Mouse (Mus musculus): Measurements from ENCODE around the gene Cd300lb.
A peak's percentile ranks its signal among the peaks of the same experiment; 100 is the strongest.

Gene Cd300lb

GRCm38 (mm10) chr11:114934144-114934543 is at the start of gene Cd300lb:
TSS of gene Cd300lb (minus strand) at chr11:114934386.
- no peak for DNase-seq (ENCODE audit: low spot score)

GRCm38 (mm10) chr11:114981866-114982265 is 47.7 kb upstream of the Cd300lb start:
- DNase-seq (ENCODE audit: low spot score): no peak

- DNase-seq (ENCODE audit: low spot score): no peak
These were observed 38.5 kb upstream of the Cd300lb start for GRCm38 (mm10) chr11:114972726-114973125.

- DNase-seq (ENCODE audit: low spot score): no peak
These were observed 34.6 kb upstream of the Cd300lb start, which contains the start of gene Cd300c for GRCm38 (mm10) chr11:114968752-114969207. TSS of gene Cd300c (minus strand) at chr11:114969157.

GRCm38 (mm10) chr11:114965182-114965828 is 31.1 kb upstream of the Cd300lb start:
- no peak for DNase-seq (ENCODE audit: low spot score)

- DNase-seq (ENCODE audit: low spot score): no peak
These were observed 26.2 kb upstream of the Cd300lb start for GRCm38 (mm10) chr11:114960369-114960768.

GRCm38 (mm10) chr11:114933591-114933990 is 595 bp downstream of the Cd300lb start:
- DNase-seq (ENCODE audit: low spot score): no peak

GRCm38 (mm10) chr11:114931041-114931440 is 3.1 kb downstream of the Cd300lb start:
- no peak for DNase-seq (ENCODE audit: low spot score)

GRCm38 (mm10) chr11:114929581-114929980 is 4.6 kb downstream of the Cd300lb start:
- DNase-seq (ENCODE audit: low spot score): no peak

GRCm38 (mm10) chr11:114923961-114924360 is 10.2 kb downstream of the Cd300lb start:
- peak; percentile 50 for DNase-seq (ENCODE audit: low spot score)

- DNase-seq (ENCODE audit: low spot score): no peak
These were observed 11.7 kb downstream of the Cd300lb start for GRCm38 (mm10) chr11:114922439-114922838.

GRCm38 (mm10) chr11:114917120-114917519 is 17.1 kb downstream of the Cd300lb start:
- no peak for DNase-seq (ENCODE audit: low spot score)

GRCm38 (mm10) chr11:114914978-114915377 is 19.2 kb downstream of the Cd300lb start:
- DNase-seq (ENCODE audit: low spot score): no peak

GRCm38 (mm10) chr11:114912847-114913246 is 21.3 kb downstream of the Cd300lb start:
- peak; percentile 95 for DNase-seq (ENCODE audit: low spot score)

GRCm38 (mm10) chr11:114909538-114909937 is 24.6 kb downstream of the Cd300lb start:
- DNase-seq (ENCODE audit: low spot score): peak; percentile 20

GRCm38 (mm10) chr11:114908086-114908485 is 26.1 kb downstream of the Cd300lb start:
- no peak for DNase-seq (ENCODE audit: low spot score)

GRCm38 (mm10) chr11:114907567-114907966 is 26.6 kb downstream of the Cd300lb start:
- DNase-seq (ENCODE audit: low spot score): no peak

- no peak for DNase-seq (ENCODE audit: low spot score)
These were observed 31.0 kb downstream of the Cd300lb start for GRCm38 (mm10) chr11:114903224-114903623.

- no peak for DNase-seq (ENCODE audit: low spot score)
These were observed 36.2 kb downstream of the Cd300lb start for GRCm38 (mm10) chr11:114898026-114898425.

GRCm38 (mm10) chr11:114896085-114896484 is 38.1 kb downstream of the Cd300lb start:
- DNase-seq (ENCODE audit: low spot score): no peak

- DNase-seq (ENCODE audit: low spot score): peak; percentile 15
These were observed 43.6 kb downstream of the Cd300lb start for GRCm38 (mm10) chr11:114890542-114890941.

GRCm38 (mm10) chr11:114889991-114890518 is 44.1 kb downstream of the Cd300lb start, which contains the start of gene Cd300a:
TSS of gene Cd300a (plus strand) at chr11:114890041.
- DNase-seq (ENCODE audit: low spot score): peak; percentile 16

- no peak for DNase-seq (ENCODE audit: low spot score)
These were observed 49.6 kb downstream of the Cd300lb start for GRCm38 (mm10) chr11:114884380-114885100.
